Mouse (Mus musculus) C2C12 (cell line): ENCODE data around the gene S1pr5. TPM values are rescaled to one million over a fixed set of nuclear protein-coding genes. Genes with fewer than 3 reads are reported as not detected.
"Not testable (repeated sequence)": the region's sequence is repeated elsewhere in the genome, so short reads cannot be mapped to it uniquely, and the experiment has no call there.

Source experiments
- H3K27me3 ChIP-seq: one replicate; pipeline ENCODE4 v1.6.1; 2011; ENCODE audit not compliant: control insufficient read depth, insufficient read depth, insufficient read length
- H3K36me3 ChIP-seq: one replicate; pipeline ENCODE4 v1.6.1; 2011; ENCODE audit not compliant: control insufficient read depth, insufficient read depth
- H3K4me3 ChIP-seq: one replicate; pipeline ENCODE4 v1.5.1; 2011; ENCODE audit warnings: mild to moderate bottlenecking, control low read depth; ENCODE audit not compliant: poor library complexity, insufficient read depth, severe bottlenecking
- H3K79me2 ChIP-seq: one replicate; pipeline ENCODE4 v1.6.1; 2011; ENCODE audit not compliant: control insufficient read depth, insufficient read depth
- H3K79me3 ChIP-seq: one replicate; pipeline ENCODE4 v1.6.1; 2011; ENCODE audit warnings: low read depth, control low read depth
- H3ac ChIP-seq: one replicate; pipeline ENCODE3; 2011; ENCODE audit warnings: low read depth; ENCODE audit not compliant: control insufficient read depth, insufficient read length
- CEBPB ChIP-seq: IDR thresholded peaks from one replicate; pipeline ENCODE4 v1.6.1; 2011; ENCODE audit warnings: low read depth, mild to moderate bottlenecking, control low read depth, moderate library complexity
- CTCF ChIP-seq: IDR thresholded peaks from one replicate; pipeline ENCODE4 v1.5.1; 2011; ENCODE audit not compliant: control insufficient read depth, insufficient read depth, insufficient read length
- FOSL1 ChIP-seq: IDR thresholded peaks from one replicate; pipeline ENCODE4 v1.8.0; 2011; ENCODE audit warnings: mild to moderate bottlenecking, low read length; ENCODE audit not compliant: poor library complexity, insufficient read depth, severe bottlenecking
- MAX ChIP-seq: IDR thresholded peaks from one replicate; pipeline ENCODE4 v1.6.1; 2011; ENCODE audit warnings: mild to moderate bottlenecking, control low read depth
- MYOD1 ChIP-seq: IDR thresholded peaks from one replicate; pipeline ENCODE4 v1.6.1; 2011; ENCODE audit warnings: low read depth; ENCODE audit not compliant: control insufficient read depth, insufficient read length
- MYOG ChIP-seq: IDR thresholded peaks from one replicate; pipeline ENCODE4 v1.6.1; 2011; ENCODE audit not compliant: control insufficient read depth, insufficient read length; ENCODE audit errors: extremely low read depth
- USF1 ChIP-seq: IDR thresholded peaks from one replicate; pipeline ENCODE4 v1.6.1; 2011; ENCODE audit warnings: low read depth, mild to moderate bottlenecking, control low read depth, moderate library complexity
- polyA plus RNA-seq: library from polyadenylated mRNA; unstranded; fragments of >200 nt; fragmentation: generic; extraction: Trizol; gene quantifications from one replicate; pipeline ENCODE4 v1.2.1, GENCODE M21; 2012; ENCODE audit warnings: missing spikeins

S1pr5 gene
- polyA plus RNA-seq, 1 experiment: 0.04 TPM

GRCm38 (mm10) chr9:21264272-21264999 is 16.2 kb upstream of the S1pr5 start:
- Histone ChIP-seq H3K4me3 (no peak overlapping the region), H3K79me3 (peaks cover 2% of the 10 kb centered on the region), H3K27me3 (no peaks in the 10 kb centered on the region), H3K36me3 (peaks cover 12% of the 10 kb centered on the region), H3K79me2 (peaks cover 14% of the 10 kb centered on the region), H3ac (peak overlapping the region; percentile 51)
- TF ChIP-seq USF1 (no peak), CTCF (no peak), MYOG (no peak), CEBPB (no peak), FOSL1 (no peak), MYOD1 (no peak), MAX (no peak)

- no peaks in the 10 kb centered on the region for H3K36me3 ChIP-seq
- H3K79me3 ChIP-seq: peaks cover 2% of the 10 kb centered on the region
- no peak for TF ChIP-seq CEBPB
- no peak for TF ChIP-seq CTCF
- no peak for TF ChIP-seq FOSL1
- no peak for TF ChIP-seq USF1
- peaks cover 14% of the 10 kb centered on the region for H3K79me2 ChIP-seq
- no peak overlapping the region for H3K4me3 ChIP-seq
- H3K27me3 ChIP-seq: no peaks in the 10 kb centered on the region
- H3ac ChIP-seq: no peak overlapping the region
Observed at GRCm38 (mm10) chr9:21261831-21262230, 13.6 kb upstream of the S1pr5 start.

- Histone ChIP-seq H3K79me3 (peaks cover under 1% of the 10 kb centered on the region), H3K4me3 (no peak overlapping the region), H3K27me3 (no peaks in the 10 kb centered on the region), H3K79me2 (peaks cover 3% of the 10 kb centered on the region), H3K36me3 (no peaks in the 10 kb centered on the region), H3ac (no peak overlapping the region)
- no peak for TF ChIP-seq MAX
- no peak for TF ChIP-seq CTCF
- no peak for TF ChIP-seq MYOG
- no peak for TF ChIP-seq MYOD1
- TF ChIP-seq FOSL1: no peak
- TF ChIP-seq USF1: no peak
- TF ChIP-seq CEBPB: no peak
Observed at GRCm38 (mm10) chr9:21260491-21261040, 12.3 kb upstream of the S1pr5 start.

- not testable (repeated sequence) for H3K4me3 ChIP-seq, H3K27me3 ChIP-seq, H3K36me3 ChIP-seq, H3ac ChIP-seq, H3K79me3 ChIP-seq, H3K79me2 ChIP-seq
Observed at GRCm38 (mm10) chr9:21256349-21256748, 8.1 kb upstream of the S1pr5 start.

- H3K79me3 ChIP-seq: no peaks in the 10 kb centered on the region
- H3K79me2 ChIP-seq: no peaks in the 10 kb centered on the region
- no peak for TF ChIP-seq CTCF
- TF ChIP-seq MAX: no peak
- TF ChIP-seq MYOG: no peak
- no peak for TF ChIP-seq USF1
- TF ChIP-seq CEBPB: no peak
- TF ChIP-seq FOSL1: no peak
- TF ChIP-seq MYOD1: no peak
Observed at GRCm38 (mm10) chr9:21254690-21255089, 6.4 kb upstream of the S1pr5 start.

GRCm38 (mm10) chr9:21251116-21251735 is 3.0 kb upstream of the S1pr5 start:
- TF ChIP-seq MAX (no peak), CEBPB (no peak), USF1 (no peak), FOSL1 (no peak), MYOD1 (no peak), MYOG (no peak), CTCF (no peak)
- H3K79me2 ChIP-seq: no peaks in the 10 kb centered on the region
- no peak overlapping the region for H3K4me3 ChIP-seq
- H3K36me3 ChIP-seq: no peaks in the 10 kb centered on the region
- H3K79me3 ChIP-seq: no peaks in the 10 kb centered on the region
- no peak overlapping the region for H3ac ChIP-seq
- peaks cover 28% of the 10 kb centered on the region for H3K27me3 ChIP-seq

More at GRCm38 (mm10) chr9:21254690-21255089, 6.4 kb upstream of the S1pr5 start:
- H3K27me3 ChIP-seq: peaks cover 16% of the 10 kb centered on the region
- H3K36me3 ChIP-seq: no peaks in the 10 kb centered on the region
- no peak overlapping the region for H3K4me3 ChIP-seq
- H3ac ChIP-seq: no peak overlapping the region
